Mouse (Mus musculus) spleen, postnatal 10 days (tissue): ENCODE measurements at regions not wholly inside any gene's neighbourhood (a gene's known extent, or its start where the extent isn't known, plus 50 kb on each side); places are given as distances from the start of the nearest gene placed in this dataset.
A peak's percentile ranks its signal among the peaks of the same experiment; 100 is the strongest.
"Not testable (repeated sequence)": the region's sequence is repeated elsewhere in the genome, so short reads cannot be mapped to it uniquely, and the experiment has no call there.

Experiments used
- DNase-seq, 2 experiments: peaks; one replicate each; pipeline ENCODE4 v3.0.0; 2021 to 2022; ENCODE audit warnings: low spot score in 2 of 2

- no peak for DNase-seq
Measured at GRCm38 (mm10) chr19:32972116-32972515, 214.8 kb downstream of the Pten start.

- DNase-seq, result no peak
Measured at GRCm38 (mm10) chr19:32973130-32973529, 215.8 kb downstream of the Pten start.

- DNase-seq, result no peak
Measured at GRCm38 (mm10) chr19:32974778-32975240, 217.5 kb downstream of the Pten start.

GRCm38 (mm10) chr19:32975303-32975702 is 218.0 kb downstream of the Pten start:
- no peak for DNase-seq

- DNase-seq, result no peak
Measured at GRCm38 (mm10) chr19:32976507-32976906, 219.2 kb downstream of the Pten start.

- no peak for DNase-seq
Measured at GRCm38 (mm10) chr19:32978037-32978745, 220.9 kb downstream of the Pten start.

- DNase-seq, result no peak
Measured at GRCm38 (mm10) chr19:32980142-32980541, 222.8 kb downstream of the Pten start.

GRCm38 (mm10) chr19:32988713-32989112 is 231.4 kb downstream of the Pten start:
- no peak for DNase-seq

GRCm38 (mm10) chr19:32989346-32989745 is 232.0 kb downstream of the Pten start:
- no peak for DNase-seq

GRCm38 (mm10) chr19:32990576-32990975 is 233.3 kb downstream of the Pten start:
- DNase-seq, result peak in 1 of 2 experiments; percentile 15

GRCm38 (mm10) chr19:32998576-32999170 is 241.4 kb downstream of the Pten start:
- no peak for DNase-seq

GRCm38 (mm10) chr19:33007582-33007981 is 250.3 kb downstream of the Pten start:
- no peak for DNase-seq

- DNase-seq, result no peak
Measured at GRCm38 (mm10) chr19:33008076-33008475, 250.8 kb downstream of the Pten start.

- no peak for DNase-seq
Measured at GRCm38 (mm10) chr19:33008794-33009193, 251.5 kb downstream of the Pten start.

GRCm38 (mm10) chr19:33010886-33011446 is 253.7 kb downstream of the Pten start:
- DNase-seq, result no peak

GRCm38 (mm10) chr19:33014879-33015278 is 257.6 kb downstream of the Pten start:
- not testable (repeated sequence) for DNase-seq

- DNase-seq, result no peak
Measured at GRCm38 (mm10) chr19:33021161-33021560, 263.9 kb downstream of the Pten start.

- DNase-seq, result no peak
Measured at GRCm38 (mm10) chr19:33022839-33023428, 265.6 kb downstream of the Pten start.

GRCm38 (mm10) chr19:33029688-33030444 is 272.6 kb downstream of the Pten start:
- DNase-seq, result no peak

- DNase-seq, result no peak
Measured at GRCm38 (mm10) chr19:33040512-33040911, 283.2 kb downstream of the Pten start.

GRCm38 (mm10) chr19:33040991-33041390 is 283.7 kb downstream of the Pten start:
- no peak for DNase-seq

GRCm38 (mm10) chr19:33042760-33043159 is 285.5 kb downstream of the Pten start:
- DNase-seq, result peak in 1 of 2 experiments; percentile 61
